Mouse (Mus musculus) forelimb bud, embryonic 11.5 days (tissue): ENCODE measurements around the gene F3.

ENCODE experiments used
- DNase-seq: peaks from one replicate; pipeline ENCODE4 v3.0.0-alpha.2; 2012; ENCODE audit warnings: low read depth, low spot score

F3 gene

DNA sequence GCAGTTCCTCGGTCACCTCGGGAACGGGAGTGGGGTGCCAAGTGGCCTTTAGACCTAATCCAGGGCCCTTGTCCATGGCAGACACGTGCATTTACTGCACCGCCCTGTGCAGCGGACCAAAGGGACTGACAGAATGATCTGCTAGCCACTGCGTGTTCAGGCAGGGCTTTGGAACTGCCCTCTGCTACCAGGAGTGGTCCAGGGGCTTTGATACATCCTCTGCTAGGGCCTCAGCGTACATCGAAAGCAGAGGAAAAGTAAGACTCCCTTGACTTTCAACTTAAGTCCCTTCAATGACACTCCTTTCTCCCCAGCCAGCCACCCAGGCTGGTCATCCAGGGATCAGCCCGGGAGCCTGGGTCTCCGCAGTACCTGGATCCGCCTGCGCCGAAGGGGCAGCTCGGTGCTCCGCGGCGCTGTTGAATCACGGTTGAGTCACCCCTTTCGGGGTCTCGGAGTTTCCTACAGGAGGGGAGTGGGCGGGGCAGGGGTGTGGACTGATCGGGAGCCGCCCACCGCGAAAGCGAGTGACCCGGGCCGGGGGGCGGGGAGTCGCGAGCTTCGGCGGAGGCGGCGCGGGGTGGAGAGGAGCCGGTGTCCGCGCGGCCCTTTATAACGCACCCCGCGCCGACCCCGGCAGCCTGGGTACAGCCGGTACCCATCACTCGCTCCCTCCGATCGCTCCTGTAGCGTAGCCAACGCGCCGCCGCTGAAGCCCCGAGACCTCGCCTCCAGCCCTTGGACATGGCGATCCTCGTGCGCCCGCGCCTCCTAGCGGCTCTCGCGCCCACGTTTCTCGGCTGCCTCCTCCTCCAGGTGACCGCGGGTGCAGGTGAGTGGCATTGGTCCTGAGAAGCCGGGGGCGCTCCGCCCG lies at the start of gene F3:
Gene F3 (plus strand): TSS at position 567 of the 874 bp plus-strand sequence.
- DNase-seq = peak; percentile 78

DNA sequence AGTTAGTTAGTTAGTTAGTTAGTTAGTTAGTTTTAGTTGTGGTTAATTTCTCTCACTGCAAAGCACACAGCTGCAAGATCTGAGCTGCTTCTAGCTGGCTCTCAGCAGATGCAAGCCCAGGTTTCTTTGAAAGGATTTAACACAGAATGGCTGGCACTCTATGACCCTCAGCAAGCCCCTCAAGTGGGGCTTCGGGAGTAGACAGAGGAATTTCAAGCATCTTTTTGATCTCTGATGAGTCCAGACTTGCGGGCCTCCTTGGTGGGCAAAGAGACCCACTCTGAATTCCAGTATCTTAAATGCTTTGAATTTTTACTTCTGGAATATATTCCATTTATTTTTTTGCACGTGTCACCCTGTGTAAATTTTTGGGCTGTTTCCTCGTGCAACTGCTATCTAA lies 44.4 kb upstream of the F3 start:
- no peak for DNase-seq

DNA sequence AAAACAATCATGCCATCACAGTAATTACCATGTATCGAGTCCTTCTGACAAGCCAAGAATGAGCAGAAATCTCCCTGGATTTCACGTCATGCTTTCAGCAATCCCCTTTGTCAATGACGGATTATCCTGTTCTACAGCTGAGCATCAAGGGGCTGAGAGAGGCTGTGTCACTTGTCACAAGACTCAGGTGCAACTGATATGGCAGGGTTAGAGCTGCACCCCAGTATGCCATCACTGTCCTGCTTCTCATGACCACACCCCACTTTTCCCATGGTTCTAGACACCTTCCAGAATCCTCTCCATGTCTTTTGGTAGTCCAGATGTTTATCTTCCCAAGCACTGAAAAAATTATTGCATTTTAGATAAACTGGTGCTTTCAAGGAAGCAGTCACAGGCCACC lies 43.9 kb upstream of the F3 start:
- no peak for DNase-seq

DNA sequence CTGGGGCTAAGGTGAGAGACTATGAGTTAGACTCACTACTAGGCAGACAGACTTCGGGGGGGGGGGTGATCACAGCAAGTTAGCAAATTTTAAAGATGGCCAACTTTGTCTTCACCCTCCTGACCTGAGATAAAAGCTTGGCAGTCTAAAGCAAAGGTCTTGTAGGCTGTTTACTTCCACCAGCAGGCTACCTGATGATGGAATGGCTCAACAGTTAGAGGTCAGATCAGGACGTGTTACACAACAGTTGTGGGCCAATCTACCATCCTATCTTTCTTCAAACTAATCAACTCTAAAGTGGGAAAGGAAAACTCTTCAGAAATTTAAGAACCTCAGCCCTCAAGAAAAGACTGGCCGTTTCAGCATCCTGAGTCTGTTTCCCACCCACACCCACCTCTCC lies 43.1 kb upstream of the F3 start:
- no peak for DNase-seq

DNA sequence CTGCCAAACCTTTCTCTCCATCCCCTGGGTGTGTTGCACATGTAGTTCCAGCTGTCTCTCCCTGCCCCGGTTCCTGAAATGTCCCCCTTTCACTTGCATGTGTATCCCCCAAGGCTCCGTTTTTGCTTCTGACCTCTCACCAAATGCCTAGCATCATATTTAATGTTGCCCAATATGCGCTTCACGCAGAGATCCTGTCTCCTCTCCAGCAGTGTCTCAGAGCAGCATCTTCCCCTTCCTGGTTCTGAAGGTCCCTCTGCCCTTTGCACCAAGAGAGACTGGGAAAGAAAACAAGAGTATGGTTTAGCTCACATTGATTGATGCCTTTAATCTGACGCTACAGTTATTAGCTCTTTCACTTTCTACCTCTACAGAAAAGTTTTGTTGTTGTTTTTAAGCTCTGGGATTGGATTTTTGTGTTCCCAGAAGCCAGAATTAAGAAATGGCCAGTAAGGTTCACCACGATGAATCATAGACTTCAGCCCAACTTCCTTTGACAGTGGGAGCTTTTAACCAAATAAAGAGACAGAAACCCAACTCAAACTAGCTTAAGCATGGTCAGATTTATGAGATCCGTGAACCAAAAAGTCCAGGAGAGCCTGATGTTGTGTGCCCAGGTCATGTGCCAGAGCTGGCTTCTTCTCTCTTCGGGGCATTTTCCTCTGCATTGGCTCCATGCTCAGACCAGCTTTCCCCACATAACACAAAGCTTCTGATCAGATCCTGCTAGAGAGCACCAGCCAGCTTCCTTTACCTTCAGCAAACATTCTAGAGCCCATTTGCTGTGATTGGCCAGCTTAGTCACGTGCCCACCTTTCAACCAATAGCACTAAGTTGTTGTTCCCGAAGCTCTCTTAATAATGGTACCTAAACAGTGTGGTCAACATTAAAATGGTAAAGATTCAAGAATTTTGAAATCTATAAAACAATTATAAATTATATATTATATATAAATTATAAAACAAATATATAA lies 40.6 kb upstream of the F3 start:
- no peak for DNase-seq

DNA sequence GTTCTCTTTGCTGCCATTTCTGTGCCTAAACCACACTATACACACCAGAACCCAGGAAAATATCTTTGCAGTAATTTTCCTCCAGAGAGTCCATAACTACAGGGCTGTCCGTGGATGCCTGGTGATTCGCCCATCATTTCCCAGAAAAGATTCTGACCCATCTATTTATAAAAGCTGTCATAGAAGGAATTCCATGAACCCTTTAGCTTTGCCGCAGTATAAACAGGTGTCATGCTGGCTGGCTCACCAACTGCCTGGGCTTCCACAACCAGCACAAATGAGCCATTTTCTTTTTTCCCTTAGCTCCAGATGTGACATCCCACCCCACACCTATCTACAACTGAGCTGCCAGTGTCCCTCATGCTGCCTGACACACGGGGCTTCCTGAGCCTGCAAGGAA lies 38.8 kb upstream of the F3 start:
- DNase-seq = no peak

DNA sequence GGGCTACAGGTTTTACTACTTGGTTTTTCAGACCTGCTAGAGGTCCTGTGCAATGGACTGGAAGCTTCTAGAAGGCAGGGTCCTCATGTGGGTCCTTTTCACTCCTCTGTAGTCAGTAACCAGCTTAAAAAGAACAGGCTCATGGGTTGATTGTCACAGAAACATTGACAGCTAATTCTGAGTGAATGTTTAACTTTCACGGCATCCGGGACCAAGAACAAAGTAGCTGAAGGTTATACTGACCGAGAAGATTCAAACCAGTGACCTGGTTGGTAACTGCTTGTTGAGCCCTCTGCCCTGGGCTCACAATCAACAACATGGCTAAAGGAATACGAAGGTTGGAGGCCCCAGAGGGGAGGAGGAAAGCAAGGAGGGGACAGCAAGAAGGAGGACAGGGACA lies 38.4 kb upstream of the F3 start:
- no peak for DNase-seq

DNA sequence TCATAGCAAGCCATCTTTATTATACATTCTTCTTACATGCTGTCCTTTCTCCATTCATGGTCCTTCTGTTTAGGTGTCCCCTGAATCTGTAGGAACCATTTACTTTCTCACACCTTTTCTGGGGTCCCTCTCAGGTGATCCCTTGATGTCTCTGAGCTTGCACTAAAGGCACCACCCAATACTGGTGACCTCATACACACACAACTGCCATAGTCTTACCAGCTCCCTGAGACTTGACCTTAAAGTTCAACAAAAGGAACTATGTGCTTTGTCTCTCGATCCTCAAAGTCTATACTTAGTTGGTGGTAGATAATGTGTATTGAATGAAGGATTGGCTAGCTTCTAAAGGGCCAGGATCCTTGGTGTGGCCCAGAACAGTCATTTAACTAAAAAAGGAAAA lies 37.4 kb upstream of the F3 start:
- DNase-seq = no peak

DNA sequence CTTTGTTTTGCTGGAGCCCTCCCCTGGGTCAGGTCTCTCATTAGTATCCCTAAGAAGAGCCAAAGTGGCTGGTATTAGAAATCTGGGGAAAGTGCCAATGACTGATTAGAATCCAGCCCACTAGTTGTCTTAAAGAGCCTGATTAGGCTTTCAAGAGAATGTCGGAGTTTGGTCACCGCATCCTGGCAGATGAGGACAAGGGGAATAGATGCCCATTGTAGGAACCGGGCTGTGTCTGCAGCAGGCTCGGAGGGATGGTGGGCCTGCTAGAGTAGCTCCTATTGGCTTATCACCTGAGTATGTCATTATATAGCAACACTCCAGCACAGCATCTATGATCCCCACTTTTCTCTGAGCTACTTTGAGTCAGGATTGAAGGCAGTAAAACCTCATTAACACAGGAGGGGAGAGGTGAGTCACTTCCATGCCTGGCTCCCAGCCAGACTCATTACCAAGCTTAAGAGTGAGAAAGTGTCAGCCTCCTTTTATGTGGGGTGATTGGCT lies 36.9 kb upstream of the F3 start:
- peak; percentile 56 for DNase-seq

DNA sequence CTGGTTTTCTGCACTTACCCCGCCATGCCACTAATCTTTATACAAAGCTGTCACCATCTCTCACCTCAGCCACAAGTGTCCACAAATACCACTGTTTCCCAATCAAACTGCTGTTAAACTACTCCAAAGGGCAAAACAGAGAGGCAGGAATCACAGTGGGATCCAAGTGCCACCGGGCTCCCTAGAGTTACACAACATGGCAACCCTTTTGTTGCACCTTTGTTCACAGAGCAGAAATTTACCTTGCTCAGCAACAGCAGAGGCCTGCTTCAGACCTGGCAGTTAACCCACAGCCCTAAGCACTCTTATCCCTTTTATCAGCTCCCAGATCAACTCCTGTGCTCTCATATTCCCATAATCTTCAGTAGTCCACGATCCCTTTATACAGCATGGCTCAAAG lies 35.6 kb upstream of the F3 start:
- DNase-seq = no peak

DNA sequence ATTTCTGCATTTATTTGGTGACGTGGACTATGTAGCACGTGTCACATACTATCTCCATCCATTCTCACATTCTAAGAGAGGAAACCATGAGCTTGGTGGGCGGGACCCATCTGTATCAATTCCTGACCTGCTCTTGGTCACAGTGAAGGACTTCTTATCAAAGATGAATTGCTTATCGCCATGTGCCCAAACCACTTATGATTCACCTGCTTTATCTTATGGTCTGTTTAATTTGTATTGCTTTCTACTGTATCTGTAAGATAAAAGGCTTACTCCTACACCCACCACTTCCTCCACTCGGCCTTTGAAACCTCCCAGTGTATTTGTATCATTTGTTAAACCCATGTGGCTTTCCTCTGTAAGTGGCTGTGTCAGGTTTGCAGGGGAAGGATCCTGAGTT lies 34.3 kb upstream of the F3 start:
- DNase-seq = no peak

DNA sequence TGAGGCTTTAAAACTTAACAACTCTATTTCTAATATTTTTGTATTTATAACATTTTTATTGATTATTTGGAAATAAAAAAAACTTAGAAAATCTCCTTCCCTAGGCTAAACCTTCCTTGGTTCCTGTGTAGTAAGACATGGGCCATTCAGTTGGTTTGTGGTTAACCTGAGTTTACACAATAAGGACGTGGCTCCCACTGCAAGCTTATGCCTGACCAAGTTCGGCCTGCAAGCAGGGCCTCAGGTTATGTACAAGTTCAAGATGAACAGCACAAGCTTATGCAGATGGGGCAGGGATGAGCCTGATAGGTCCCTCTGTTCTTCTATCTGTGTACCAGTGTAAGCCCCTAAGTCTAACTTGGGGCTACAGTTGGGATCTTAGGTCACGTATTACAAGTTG lies 33.6 kb upstream of the F3 start:
- no peak for DNase-seq

DNA sequence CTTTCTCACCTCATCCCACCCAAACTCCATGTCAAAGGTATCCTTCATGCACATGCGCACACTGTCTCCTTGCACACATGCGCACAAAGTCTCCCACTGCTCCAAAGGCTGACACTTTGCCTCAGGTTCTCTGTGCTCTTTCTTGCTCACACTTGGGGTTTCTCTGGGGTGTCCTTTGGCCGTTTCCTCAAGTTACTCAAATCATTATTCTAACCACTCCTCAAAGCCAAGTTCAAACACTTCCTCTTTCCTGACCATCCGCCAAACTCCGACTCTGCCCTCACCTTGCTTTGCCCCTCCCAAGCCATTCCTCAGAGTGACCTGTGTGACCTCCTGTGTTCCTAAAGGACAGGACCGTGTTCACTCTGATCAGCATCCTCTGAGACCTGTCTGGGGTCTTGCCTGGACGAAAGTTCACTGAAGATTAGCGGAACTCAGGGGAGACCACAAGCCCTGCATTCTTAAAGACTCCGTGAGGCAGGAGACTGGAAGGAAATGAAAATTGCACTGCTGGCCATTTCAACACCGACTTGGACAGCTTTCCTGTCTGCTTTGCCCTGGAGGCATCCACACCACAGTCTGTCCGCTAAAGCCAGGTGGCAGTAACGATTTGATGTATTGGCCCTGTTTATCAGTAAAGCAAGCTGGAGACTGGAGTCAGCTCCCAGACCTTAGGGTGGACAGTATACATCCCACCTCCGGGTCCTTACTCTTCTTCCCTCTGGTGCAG lies 30.2 kb upstream of the F3 start:
- no peak for DNase-seq

DNA sequence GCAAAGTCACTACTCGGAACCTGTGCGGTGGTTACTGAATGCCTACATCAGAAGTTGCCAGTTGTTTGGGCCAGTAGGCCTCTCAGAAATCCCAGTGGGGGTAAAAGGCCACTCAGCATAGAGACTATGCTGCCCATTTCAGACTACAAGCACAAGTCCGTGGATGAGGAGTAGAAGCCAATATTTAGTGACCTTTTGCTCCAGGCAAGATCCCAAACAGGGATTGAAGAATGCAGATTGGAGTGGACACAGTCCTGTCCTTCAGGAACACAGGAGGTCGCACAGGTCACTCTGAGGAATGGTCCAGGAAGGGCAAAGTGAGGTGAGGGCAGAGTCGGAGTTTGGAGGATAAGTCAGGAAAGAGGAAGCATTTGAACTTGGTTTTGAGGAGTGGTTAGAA lies 29.6 kb upstream of the F3 start:
- no peak for DNase-seq

DNA sequence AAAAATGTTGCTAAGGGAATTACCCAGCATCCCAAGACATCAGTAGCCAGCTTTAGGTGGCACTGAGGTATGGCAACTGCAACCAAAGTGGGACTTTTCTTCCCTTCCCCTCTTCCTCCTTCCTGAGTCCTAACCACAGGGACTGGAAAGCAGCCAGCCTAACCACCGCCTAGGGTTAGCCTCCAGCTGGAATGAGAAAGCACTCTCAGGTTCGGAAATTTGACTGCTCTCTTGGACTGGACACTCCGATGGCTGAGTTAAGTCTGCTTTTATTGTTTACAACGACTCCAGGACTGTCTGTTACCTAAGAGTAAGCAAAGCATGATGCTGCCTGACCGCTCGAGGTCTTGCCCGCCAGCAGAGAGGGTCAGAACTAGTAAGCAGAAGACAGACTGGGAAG lies 26.2 kb upstream of the F3 start:
- no peak for DNase-seq

DNA sequence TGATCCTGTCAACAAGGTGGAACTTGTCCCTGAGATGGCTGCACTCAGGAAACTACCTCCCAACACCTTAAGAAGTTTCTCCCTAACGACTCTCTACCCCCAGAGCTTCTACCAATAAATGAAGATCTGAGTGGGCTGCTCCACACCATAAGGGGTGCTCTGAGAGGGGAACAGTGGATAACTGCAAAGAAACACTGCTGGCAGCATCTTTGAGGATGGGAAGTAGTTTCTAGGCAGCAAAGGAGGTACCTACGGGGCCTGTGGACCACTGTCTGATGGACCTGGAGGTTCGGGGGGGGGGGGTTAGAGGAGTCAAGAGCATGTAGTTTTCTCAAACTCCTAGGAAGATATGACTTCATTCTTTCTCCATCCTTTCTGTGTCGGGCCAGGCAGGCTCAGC lies 23.9 kb upstream of the F3 start:
- DNase-seq = no peak

DNA sequence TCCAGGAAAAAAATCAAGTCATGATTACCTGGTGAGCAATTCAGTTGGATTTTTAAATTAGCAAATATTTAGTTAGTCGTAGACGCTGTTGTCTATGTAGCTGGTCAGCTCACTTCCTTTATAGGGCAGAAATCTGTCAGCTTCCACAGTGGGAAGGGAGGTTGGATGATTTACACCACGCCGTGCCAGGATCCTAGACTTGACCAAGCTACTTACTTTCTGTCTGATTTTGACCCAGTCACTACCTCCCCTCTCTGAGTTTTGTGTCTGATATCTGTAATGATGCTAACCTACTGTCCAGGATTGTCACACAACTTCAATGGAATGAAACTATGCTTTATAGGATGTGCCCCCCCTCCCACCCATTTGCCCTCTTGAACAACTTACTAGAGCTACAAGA lies 23.5 kb upstream of the F3 start:
- no peak for DNase-seq

DNA sequence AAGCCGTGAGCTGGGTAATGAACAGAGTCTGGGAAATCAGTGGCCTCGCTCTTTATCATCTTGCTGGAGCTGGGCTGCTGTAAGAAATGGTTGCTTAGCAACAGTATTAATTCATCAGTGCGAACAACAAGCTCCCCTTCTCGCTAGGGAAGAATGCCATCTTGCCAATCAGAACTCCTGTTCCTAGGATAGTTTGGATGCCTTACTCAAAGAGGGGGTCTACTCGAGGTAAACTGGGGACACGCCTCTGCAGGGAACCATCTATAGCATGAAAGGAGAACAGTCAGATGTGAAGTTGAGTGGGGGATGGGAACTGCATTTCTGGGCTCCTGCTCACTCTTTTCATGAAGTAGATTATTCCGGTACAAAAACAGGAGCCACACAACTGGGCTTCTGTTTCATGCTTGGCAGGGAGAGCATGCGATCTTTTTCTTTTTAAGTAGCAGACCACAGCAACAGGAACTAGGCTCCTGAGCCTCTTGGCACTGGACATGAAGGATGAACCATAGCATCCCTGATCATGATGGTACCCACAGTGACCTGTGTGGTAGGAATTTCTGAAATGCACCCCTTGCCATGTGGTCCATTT lies 22.9 kb upstream of the F3 start:
- peak; percentile 30 for DNase-seq

DNA sequence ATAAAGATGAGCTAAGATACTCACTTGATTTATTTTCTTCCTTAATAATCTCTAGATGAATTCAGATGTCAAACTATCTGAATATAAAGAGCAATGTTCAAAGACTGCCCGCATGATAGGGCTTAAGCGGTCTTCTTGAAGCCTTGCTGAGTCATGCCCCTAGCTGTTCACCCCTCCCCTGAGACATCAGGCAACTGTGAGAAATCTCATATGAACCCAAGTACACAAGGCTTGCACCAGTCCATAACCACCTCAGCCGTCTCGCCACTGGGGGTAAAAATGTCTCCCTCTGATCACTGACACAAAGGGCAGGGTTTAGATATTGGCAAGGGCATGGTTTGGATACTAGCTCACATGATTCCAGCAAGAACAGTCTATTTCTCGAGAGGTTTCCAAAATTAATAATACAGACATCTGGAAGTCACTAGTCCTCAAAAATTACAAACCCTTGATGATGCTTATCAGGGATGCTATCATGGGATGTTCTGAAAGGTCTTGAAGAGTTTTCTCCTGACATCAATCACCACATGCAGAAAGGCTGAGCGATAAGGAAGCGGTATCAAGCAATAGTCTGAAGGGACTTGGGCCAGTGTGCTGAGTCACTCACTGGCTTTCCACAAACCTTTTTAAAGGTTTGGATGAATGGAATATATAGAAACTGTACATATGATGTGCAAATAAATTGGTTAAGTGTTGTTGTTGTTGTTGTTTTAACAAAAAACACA lies 20.0 kb upstream of the F3 start:
- no peak for DNase-seq

DNA sequence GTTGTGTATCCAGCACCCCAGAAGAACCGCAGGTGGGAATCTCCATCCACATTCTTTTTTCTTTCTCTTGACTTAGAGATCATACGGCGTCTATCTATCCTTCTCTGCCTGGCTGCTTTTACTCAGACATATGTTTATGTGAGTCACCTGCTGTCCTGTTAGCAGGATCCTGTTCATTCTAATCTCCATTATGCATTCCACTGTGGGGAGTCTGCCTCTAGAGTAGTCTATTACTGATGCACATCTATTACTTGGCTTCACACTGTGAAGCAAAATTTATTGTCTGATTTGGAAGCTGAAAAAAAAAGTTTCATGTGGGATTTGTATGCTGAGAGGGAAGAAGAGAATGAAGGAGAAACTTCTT lies 19.5 kb upstream of the F3 start:
- DNase-seq = no peak

DNA sequence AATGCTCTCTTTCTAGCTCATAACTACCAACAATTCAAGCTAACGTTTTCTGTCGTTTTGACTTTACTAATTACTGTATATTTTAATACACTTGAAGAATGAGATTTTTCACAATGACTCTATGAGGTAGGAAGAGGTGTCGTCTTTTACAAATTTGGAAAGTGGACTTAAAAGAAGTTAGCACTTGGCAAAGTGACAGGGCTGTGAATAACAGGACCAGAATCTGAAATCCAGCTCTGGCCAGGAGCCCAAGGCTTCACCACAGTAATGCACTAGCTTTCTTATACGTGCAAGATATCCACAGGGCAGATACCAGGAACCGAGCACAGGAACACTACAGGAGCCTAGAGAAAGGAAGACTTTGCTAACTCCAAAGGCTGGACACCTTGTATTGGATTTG lies 17.2 kb upstream of the F3 start:
- no peak for DNase-seq
